Mouse (Mus musculus): ENCODE data around the gene Fam102a.

DNA sequence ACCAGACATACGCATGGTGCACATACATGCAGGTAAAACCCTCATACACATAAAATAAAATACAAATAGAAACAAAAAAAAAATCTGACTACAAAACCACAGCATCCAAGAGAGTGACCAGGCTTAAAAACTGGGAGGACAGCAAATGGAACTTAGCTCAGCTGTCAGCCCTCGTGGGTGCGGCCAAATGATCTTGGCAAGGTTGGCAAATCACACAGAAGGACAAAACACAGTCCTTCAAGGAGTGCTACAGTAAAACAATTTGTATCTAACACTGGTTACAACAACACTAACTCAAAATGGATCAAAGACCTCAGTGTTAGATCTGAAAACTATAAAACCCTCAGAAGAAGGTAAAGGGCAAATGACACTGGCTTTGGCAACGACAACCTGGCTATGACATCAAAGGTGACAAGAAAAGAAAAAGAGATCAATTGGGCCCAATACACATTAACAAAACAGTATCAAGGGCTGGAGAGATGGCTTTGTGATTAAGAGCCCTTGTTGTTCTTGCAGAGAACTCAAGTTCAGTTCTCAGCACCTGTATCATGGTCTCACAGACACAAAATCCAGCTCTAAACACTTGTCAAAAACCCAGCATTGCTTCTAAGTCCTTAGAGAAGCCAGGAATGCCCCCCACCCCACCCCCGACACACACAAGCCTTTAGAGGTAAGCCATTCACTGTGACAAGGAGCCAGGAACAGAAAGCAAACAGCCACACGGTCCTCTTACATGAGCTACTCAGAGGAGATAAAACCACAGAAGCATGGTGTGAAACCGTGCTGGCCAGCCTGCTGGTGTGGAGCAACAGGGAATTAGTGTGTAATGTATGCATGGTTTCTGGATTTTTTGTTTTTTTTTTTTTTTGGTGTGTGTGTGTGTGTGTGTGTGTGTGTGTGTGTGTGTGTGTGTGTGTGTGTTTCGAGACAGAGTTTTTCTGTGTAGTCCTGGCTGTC lies 14.8 kb upstream of the Fam102a start:
- no peak for TF ChIP-seq POLR2A (IDR thresholded peaks at IDR 0.05; ENCODE audit: borderline replicate concordance, insufficient read depth, low read length)
- TF ChIP-seq CTCF (IDR thresholded peaks at IDR 0.05; ENCODE audit: borderline replicate concordance, insufficient read depth, low read depth, low read length): no peak
